Mouse (Mus musculus) liver (tissue): ENCODE measurements around the gene Rpl36-ps4.

ENCODE experiments used
- DNase-seq: peaks from one replicate; pipeline ENCODE4 v3.0.0-alpha.2; 2020; ENCODE audit warnings: mixed read lengths

Rpl36-ps4 gene

GRCm38 (mm10) chr17:87920677-87921076 is at the start of gene Rpl36-ps4:
TSS of gene Rpl36-ps4 (plus strand) at chr17:87920977.
- no peak for DNase-seq

- DNase-seq: no peak
Observed at GRCm38 (mm10) chr17:87871461-87872126, 49.2 kb upstream of the Rpl36-ps4 start.

- no peak for DNase-seq
Observed at GRCm38 (mm10) chr17:87872286-87872685, 48.5 kb upstream of the Rpl36-ps4 start.

GRCm38 (mm10) chr17:87873456-87873855 is 47.3 kb upstream of the Rpl36-ps4 start:
- no peak for DNase-seq

GRCm38 (mm10) chr17:87873943-87874342 is 46.8 kb upstream of the Rpl36-ps4 start:
- DNase-seq: no peak

GRCm38 (mm10) chr17:87875346-87875920 is 45.3 kb upstream of the Rpl36-ps4 start:
- DNase-seq: no peak

- peak; percentile 10 for DNase-seq
Observed at GRCm38 (mm10) chr17:87876295-87877000, 44.3 kb upstream of the Rpl36-ps4 start.

GRCm38 (mm10) chr17:87877207-87878073 is 43.3 kb upstream of the Rpl36-ps4 start:
- DNase-seq: peak; percentile 21

- no peak for DNase-seq
Observed at GRCm38 (mm10) chr17:87878556-87879483, 42.0 kb upstream of the Rpl36-ps4 start.

GRCm38 (mm10) chr17:87879484-87880225 is 41.1 kb upstream of the Rpl36-ps4 start:
- no peak for DNase-seq

- peak; percentile 60 for DNase-seq
Observed at GRCm38 (mm10) chr17:87882594-87882993, 38.2 kb upstream of the Rpl36-ps4 start.

GRCm38 (mm10) chr17:87897175-87897574 is 23.6 kb upstream of the Rpl36-ps4 start:
- DNase-seq: no peak

- DNase-seq: no peak
Observed at GRCm38 (mm10) chr17:87900677-87901076, 20.1 kb upstream of the Rpl36-ps4 start.

GRCm38 (mm10) chr17:87901163-87901562 is 19.6 kb upstream of the Rpl36-ps4 start:
- DNase-seq: no peak

- DNase-seq: no peak
Observed at GRCm38 (mm10) chr17:87903213-87903612, 17.6 kb upstream of the Rpl36-ps4 start.

GRCm38 (mm10) chr17:87903725-87904124 is 17.1 kb upstream of the Rpl36-ps4 start:
- DNase-seq: no peak

GRCm38 (mm10) chr17:87915386-87915785 is 5.4 kb upstream of the Rpl36-ps4 start:
- no peak for DNase-seq

GRCm38 (mm10) chr17:87918121-87918520 is 2.7 kb upstream of the Rpl36-ps4 start:
- DNase-seq: no peak

- DNase-seq: no peak
Observed at GRCm38 (mm10) chr17:87934326-87934725, 13.5 kb downstream of the Rpl36-ps4 start.

- no peak for DNase-seq
Observed at GRCm38 (mm10) chr17:87934736-87935135, 14.0 kb downstream of the Rpl36-ps4 start.

- no peak for DNase-seq
Observed at GRCm38 (mm10) chr17:87936156-87936555, 15.4 kb downstream of the Rpl36-ps4 start.
